Mouse (Mus musculus) liver (tissue): Measurements from ENCODE around the gene Gnat3.

Experiments
- DNase-seq: peaks from one replicate; pipeline ENCODE4 v3.0.0-alpha.2; 2020; ENCODE audit warnings: mixed read lengths

Gnat3 gene

DNA sequence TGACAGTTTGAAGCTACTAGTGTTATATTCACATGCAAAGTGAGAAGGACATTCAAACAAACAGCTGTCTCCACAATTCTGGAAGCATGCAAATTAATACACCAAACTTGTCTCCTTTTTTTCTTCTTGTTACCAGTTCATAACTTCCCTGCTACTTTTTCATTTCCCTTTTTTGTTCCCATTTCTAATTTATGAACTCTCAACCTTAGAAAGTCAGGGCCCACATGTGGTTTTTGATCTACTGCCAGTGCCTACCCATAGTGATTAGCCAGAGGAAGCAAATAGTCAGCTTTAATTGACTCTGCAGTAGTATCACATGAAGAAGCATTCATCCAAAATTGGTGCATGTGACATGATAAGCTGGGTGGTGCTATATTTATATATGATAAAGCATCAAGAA is 44.7 kb downstream of the Gnat3 start:
- no peak for DNase-seq

- no peak for DNase-seq
These were observed 48.0 kb downstream of the Gnat3 start for GRCm38 (mm10) chr5:18010301-18010700.

GRCm38 (mm10) chr5:18013196-18013595 is 50.8 kb downstream of the Gnat3 start:
- DNase-seq, result no peak

- no peak for DNase-seq
These were observed 52.0 kb downstream of the Gnat3 start for GRCm38 (mm10) chr5:18014209-18014829.

DNA sequence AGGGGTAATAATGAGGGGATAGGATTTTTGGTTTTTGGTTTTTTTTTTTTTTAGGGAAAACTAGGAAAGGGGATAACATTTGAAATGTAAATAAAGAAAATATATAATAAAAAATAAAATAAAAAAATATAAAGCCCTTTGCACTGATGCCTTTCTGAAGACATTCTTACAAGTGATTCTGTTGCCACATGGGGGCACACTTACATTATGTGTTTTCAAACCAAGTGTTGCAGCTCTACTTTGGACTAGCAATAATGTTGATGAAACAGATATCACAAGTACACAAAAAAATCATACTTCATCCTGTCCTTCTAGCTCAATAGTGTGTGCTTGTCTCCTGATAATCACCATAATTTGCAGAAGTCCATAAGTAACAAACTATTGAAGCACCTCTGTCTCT is 61.0 kb downstream of the Gnat3 start:
- DNase-seq, result no peak

GRCm38 (mm10) chr5:18027531-18027930 is 65.2 kb downstream of the Gnat3 start:
- DNase-seq, result no peak

DNA sequence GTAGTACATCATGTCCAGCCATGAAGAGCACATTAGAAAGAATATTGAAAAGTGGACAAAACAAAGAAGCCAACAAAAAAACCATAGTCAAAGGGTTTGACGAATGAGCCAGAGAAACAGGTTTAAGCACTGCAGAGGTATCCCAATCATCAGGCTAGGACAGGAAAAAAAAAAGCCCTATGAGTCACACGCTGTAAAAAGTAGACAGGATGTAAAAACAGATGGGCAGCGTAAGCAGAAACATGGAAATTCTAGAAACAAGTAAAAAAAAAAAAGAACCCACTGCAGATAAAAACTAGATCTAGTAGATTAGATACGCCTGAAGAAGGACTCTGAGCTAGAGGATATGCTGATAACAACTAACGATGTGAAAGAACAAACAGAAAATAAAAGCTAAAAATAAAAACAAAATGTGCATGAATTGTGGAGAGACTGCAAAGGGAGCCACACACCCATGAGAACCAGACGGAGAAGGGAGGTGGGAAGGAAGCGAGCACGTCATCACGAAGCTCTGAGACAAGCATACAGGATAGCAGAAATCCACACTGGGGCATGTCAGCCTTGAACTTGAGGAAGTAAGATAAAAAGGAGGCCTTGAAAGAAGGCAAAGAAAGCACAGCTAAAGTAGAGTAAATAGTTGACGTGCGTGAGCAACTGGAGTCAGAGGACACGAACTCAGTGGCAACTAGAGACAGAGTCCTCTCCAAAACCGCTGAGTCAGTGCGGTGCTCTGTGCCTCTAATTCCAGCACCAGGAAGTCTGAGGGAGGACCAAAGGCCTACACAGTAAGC is 73.7 kb downstream of the Gnat3 start:
- DNase-seq, result peak; percentile 17

DNA sequence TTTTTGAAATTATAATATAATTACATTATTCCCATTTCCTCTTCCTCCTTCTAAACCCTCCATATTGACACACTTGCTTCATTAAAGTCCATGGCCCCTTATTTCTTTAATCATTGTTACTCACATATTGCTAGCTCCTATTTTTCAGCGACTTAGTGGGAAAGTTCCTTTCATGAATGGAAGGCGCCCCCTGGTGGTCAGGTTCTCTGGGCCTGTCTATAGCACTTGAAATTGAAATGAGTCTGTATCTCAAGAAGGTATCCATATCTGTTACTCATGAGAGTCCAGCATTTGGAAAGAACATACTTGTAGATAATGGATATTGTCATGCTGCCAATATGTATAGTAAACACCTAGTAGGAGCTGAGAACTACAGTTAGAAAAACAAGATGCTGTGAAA is 80.7 kb downstream of the Gnat3 start:
- peak; percentile 79 for DNase-seq

- DNase-seq, result no peak
These were observed 86.5 kb downstream of the Gnat3 start for GRCm38 (mm10) chr5:18048841-18049240.

DNA sequence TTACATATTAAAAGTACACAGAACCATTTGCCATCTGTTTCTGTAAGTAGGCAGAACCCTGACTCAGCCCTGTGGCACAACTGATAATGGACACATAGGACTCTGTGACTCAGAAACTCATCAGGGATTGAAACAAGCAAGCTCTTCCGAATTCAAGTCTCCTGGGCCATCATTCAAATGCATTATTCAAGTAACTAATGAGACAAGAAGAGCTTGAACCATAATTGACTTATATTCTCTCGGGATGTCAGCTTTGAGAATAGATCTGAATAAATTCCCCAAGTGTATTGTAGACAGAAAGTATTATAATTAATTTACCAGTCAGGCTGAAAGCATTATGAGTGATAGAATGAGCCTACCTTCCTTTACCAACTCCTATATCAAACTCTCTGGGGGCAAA is 93.0 kb downstream of the Gnat3 start:
- no peak for DNase-seq
